Mouse (Mus musculus) neural tube, embryonic 13.5 days (tissue): ENCODE measurements around the gene Musk. TPM values are rescaled to one million over a fixed set of nuclear protein-coding genes. Genes with fewer than 3 reads are reported as not detected.

Experiments
- ATAC-seq: fragments of 200-750 bp; cut with Nextera tagmentation; 2 replicates; pipeline ENCODE4 v1.8.0; 2017; ENCODE audit warnings: low read depth, mild to moderate bottlenecking, moderate TSS enrichment, moderate library complexity
- H3K27ac ChIP-seq: fragments of 300-500 bp; sonication (generic); replicated peaks from 2 replicates; pipeline ENCODE4 v1.5.1; 2015; ENCODE audit warnings: moderate library complexity, mild to moderate bottlenecking, inconsistent platforms
- H3K27me3 ChIP-seq: fragments of 300-500 bp; sonication (generic); 2 replicates; pipeline ENCODE4 v1.6.1; 2015; ENCODE audit warnings: mild to moderate bottlenecking, inconsistent platforms
- H3K36me3 ChIP-seq: fragments of 300-500 bp; sonication (generic); 2 replicates; pipeline ENCODE4 v1.6.1; 2015; ENCODE audit warnings: mild to moderate bottlenecking, inconsistent platforms
- H3K4me1 ChIP-seq: fragments of 300-500 bp; sonication (generic); replicated peaks from 2 replicates; pipeline ENCODE4 v1.6.1; 2015; ENCODE audit warnings: inconsistent platforms
- H3K4me2 ChIP-seq: fragments of 300-500 bp; sonication (generic); 2 replicates; pipeline ENCODE4 v1.6.1; 2015; ENCODE audit warnings: inconsistent platforms, mild to moderate bottlenecking, moderate library complexity
- H3K4me3 ChIP-seq: fragments of 300-500 bp; sonication (generic); 2 replicates; pipeline ENCODE4 v1.5.1; 2015; ENCODE audit warnings: mild to moderate bottlenecking, inconsistent platforms
- H3K9ac ChIP-seq: fragments of 300-500 bp; sonication (generic); 2 replicates; pipeline ENCODE4 v1.6.1; 2015; ENCODE audit warnings: moderate library complexity, mild to moderate bottlenecking, inconsistent platforms
- H3K9me3 ChIP-seq: fragments of 300-500 bp; sonication (generic); 2 replicates; pipeline ENCODE4 v1.6.1; 2016; ENCODE audit warnings: inconsistent platforms
- WGBS: fragments of 180-500 bp; shearing (Covaris S2); methylation state at CpG from one replicate; pipeline ENCODE4 v1.1.7; 2015; 5-methylcytosine and 5-hydroxymethylcytosine counted together
- polyA plus RNA-seq: library from polyadenylated mRNA; unstranded; fragments of >200 nt; fragmentation: Nextera tagmentation; extraction: Ambion mirVana; gene quantifications from 2 replicates; pipeline ENCODE4 v1.2.1, GENCODE M21; 2015

Musk gene
- polyA plus RNA-seq, 1 experiment from 2014 or later: 0.57 TPM

- WGBS: 80% methylated on average over 6 of the region's 6 CpGs
- ATAC-seq: no peak
- H3K36me3 ChIP-seq: no peaks in the 10 kb centered on the region
- H3K4me1 ChIP-seq: no peaks in the 10 kb centered on the region
- no peak overlapping the region for H3K4me3 ChIP-seq
- no peak overlapping the region for H3K9ac ChIP-seq
- no peak overlapping the region for H3K27ac ChIP-seq
- H3K4me2 ChIP-seq: no peak overlapping the region
- no peaks in the 10 kb centered on the region for H3K9me3 ChIP-seq
- no peaks in the 10 kb centered on the region for H3K27me3 ChIP-seq
Measured at GRCm38 (mm10) chr4:58278368-58278767, 7.4 kb upstream of the Musk start.

GRCm38 (mm10) chr4:58280121-58280520, 5.6 kb upstream of the Musk start:
- H3K27ac ChIP-seq: no peak overlapping the region
- no peak overlapping the region for H3K4me2 ChIP-seq
- H3K9me3 ChIP-seq: no peaks in the 10 kb centered on the region
- WGBS: 90% methylated on average over 2 of the region's 2 CpGs
- no peaks in the 10 kb centered on the region for H3K27me3 ChIP-seq
- H3K4me1 ChIP-seq: no peaks in the 10 kb centered on the region
- no peak overlapping the region for H3K4me3 ChIP-seq
- H3K36me3 ChIP-seq: no peaks in the 10 kb centered on the region
- H3K9ac ChIP-seq: no peak overlapping the region
- ATAC-seq: no peak

- Histone ChIP-seq H3K9me3 (no peaks in the 10 kb centered on the region), H3K4me1 (no peaks in the 10 kb centered on the region), H3K27ac (no peak overlapping the region), H3K27me3 (no peaks in the 10 kb centered on the region), H3K4me3 (no peak overlapping the region), H3K36me3 (no peaks in the 10 kb centered on the region), H3K4me2 (no peak overlapping the region), H3K9ac (no peak overlapping the region)
- ATAC-seq: no peak
- 80% methylated on average over 9 of the region's 9 CpGs for WGBS
Measured at GRCm38 (mm10) chr4:58286368-58287090, 769 bp downstream of the Musk start.

- H3K9ac ChIP-seq: no peak overlapping the region
- no peaks in the 10 kb centered on the region for H3K36me3 ChIP-seq
- no peak for ATAC-seq
- H3K27me3 ChIP-seq: no peaks in the 10 kb centered on the region
- no peaks in the 10 kb centered on the region for H3K9me3 ChIP-seq
- 83% methylated on average over 5 of the region's 5 CpGs for WGBS
- H3K4me2 ChIP-seq: no peak overlapping the region
- H3K27ac ChIP-seq: no peak overlapping the region
- no peaks in the 10 kb centered on the region for H3K4me1 ChIP-seq
- H3K4me3 ChIP-seq: no peak overlapping the region
Measured at GRCm38 (mm10) chr4:58288753-58289152, 3.0 kb downstream of the Musk start.

GRCm38 (mm10) chr4:58291828-58292227, 6.1 kb downstream of the Musk start:
- 57% methylated on average over 1 of the region's 1 CpGs for WGBS
- H3K36me3 ChIP-seq: no peaks in the 10 kb centered on the region
- no peak overlapping the region for H3K4me2 ChIP-seq
- ATAC-seq: no peak
- H3K4me3 ChIP-seq: no peak overlapping the region
- H3K9ac ChIP-seq: no peak overlapping the region
- H3K4me1 ChIP-seq: no peaks in the 10 kb centered on the region
- H3K27ac ChIP-seq: no peak overlapping the region
- H3K9me3 ChIP-seq: no peaks in the 10 kb centered on the region
- no peaks in the 10 kb centered on the region for H3K27me3 ChIP-seq

GRCm38 (mm10) chr4:58293099-58293498, 7.3 kb downstream of the Musk start:
- ATAC-seq: no peak

GRCm38 (mm10) chr4:58303862-58304261, 18.1 kb downstream of the Musk start:
- WGBS: 91% methylated on average over 5 of the region's 5 CpGs
- Histone ChIP-seq H3K36me3 (no peaks in the 10 kb centered on the region), H3K27me3 (no peaks in the 10 kb centered on the region), H3K4me1 (no peaks in the 10 kb centered on the region), H3K4me3 (no peak overlapping the region), H3K9ac (no peak overlapping the region), H3K9me3 (no peaks in the 10 kb centered on the region), H3K4me2 (no peak overlapping the region), H3K27ac (no peak overlapping the region)
- no peak for ATAC-seq

More at GRCm38 (mm10) chr4:58293099-58293498, 7.3 kb downstream of the Musk start:
- Histone ChIP-seq H3K9ac (no peak overlapping the region), H3K4me1 (no peaks in the 10 kb centered on the region), H3K36me3 (no peaks in the 10 kb centered on the region), H3K9me3 (no peaks in the 10 kb centered on the region), H3K4me2 (no peak overlapping the region), H3K27me3 (no peaks in the 10 kb centered on the region), H3K4me3 (no peak overlapping the region), H3K27ac (no peak overlapping the region)
- 85% methylated on average over 3 of the region's 3 CpGs for WGBS

GRCm38 (mm10) chr4:58304564-58304963, 18.8 kb downstream of the Musk start:
- Histone ChIP-seq H3K27ac (no peak overlapping the region), H3K4me3 (no peak overlapping the region), H3K27me3 (no peaks in the 10 kb centered on the region), H3K9ac (no peak overlapping the region), H3K4me2 (no peak overlapping the region), H3K36me3 (no peaks in the 10 kb centered on the region), H3K9me3 (no peaks in the 10 kb centered on the region), H3K4me1 (no peaks in the 10 kb centered on the region)
- no peak for ATAC-seq
- WGBS: 54% methylated on average over 7 of the region's 7 CpGs

GRCm38 (mm10) chr4:58307421-58307820, 21.7 kb downstream of the Musk start:
- H3K4me2 ChIP-seq: no peak overlapping the region
- WGBS: 85% methylated on average over 2 of the region's 2 CpGs
- no peak for ATAC-seq
- no peak overlapping the region for H3K4me3 ChIP-seq
- H3K4me1 ChIP-seq: no peaks in the 10 kb centered on the region
- H3K27me3 ChIP-seq: no peaks in the 10 kb centered on the region
- no peaks in the 10 kb centered on the region for H3K36me3 ChIP-seq
- H3K27ac ChIP-seq: no peak overlapping the region
- no peaks in the 10 kb centered on the region for H3K9me3 ChIP-seq
- no peak overlapping the region for H3K9ac ChIP-seq

- Histone ChIP-seq H3K27me3 (no peaks in the 10 kb centered on the region), H3K9me3 (no peaks in the 10 kb centered on the region), H3K4me1 (no peaks in the 10 kb centered on the region), H3K36me3 (no peaks in the 10 kb centered on the region), H3K9ac (no peak overlapping the region), H3K4me2 (no peak overlapping the region), H3K27ac (no peak overlapping the region), H3K4me3 (no peak overlapping the region)
- WGBS: 89% methylated on average over 1 of the region's 1 CpGs
- no peak for ATAC-seq
Measured at GRCm38 (mm10) chr4:58313344-58313743, 27.6 kb downstream of the Musk start.

GRCm38 (mm10) chr4:58314942-58315508, 29.3 kb downstream of the Musk start:
- Histone ChIP-seq H3K27me3 (no peaks in the 10 kb centered on the region), H3K4me3 (no peak overlapping the region), H3K4me1 (no peaks in the 10 kb centered on the region), H3K9ac (no peak overlapping the region), H3K27ac (no peak overlapping the region), H3K4me2 (no peak overlapping the region), H3K9me3 (no peaks in the 10 kb centered on the region), H3K36me3 (no peaks in the 10 kb centered on the region)
- WGBS: 54% methylated on average over 4 of the region's 4 CpGs
- no peak for ATAC-seq

- Histone ChIP-seq H3K4me2 (no peak overlapping the region), H3K9me3 (no peaks in the 10 kb centered on the region), H3K27ac (no peak overlapping the region), H3K4me1 (no peaks in the 10 kb centered on the region), H3K4me3 (no peak overlapping the region), H3K9ac (no peak overlapping the region), H3K36me3 (no peaks in the 10 kb centered on the region), H3K27me3 (no peaks in the 10 kb centered on the region)
- WGBS: 88% methylated on average over 3 of the region's 3 CpGs
- no peak for ATAC-seq
Measured at GRCm38 (mm10) chr4:58317536-58317935, 31.8 kb downstream of the Musk start.

GRCm38 (mm10) chr4:58320293-58320692, 34.5 kb downstream of the Musk start:
- ATAC-seq: no peak

More at GRCm38 (mm10) chr4:58320293-58320692, 34.5 kb downstream of the Musk start:
- no peak overlapping the region for H3K4me2 ChIP-seq
- H3K36me3 ChIP-seq: no peaks in the 10 kb centered on the region
- 79% methylated on average over 4 of the region's 4 CpGs for WGBS
- no peak overlapping the region for H3K27ac ChIP-seq
- H3K9me3 ChIP-seq: no peaks in the 10 kb centered on the region
- no peaks in the 10 kb centered on the region for H3K4me1 ChIP-seq
- H3K27me3 ChIP-seq: no peaks in the 10 kb centered on the region
- H3K4me3 ChIP-seq: no peak overlapping the region
- no peak overlapping the region for H3K9ac ChIP-seq
